Mouse (Mus musculus) embryonic fibroblast, embryonic 13.5 days (primary cell): ENCODE results near the gene Zfp37. TPM values are rescaled to one million over a fixed set of nuclear protein-coding genes. Genes with fewer than 3 reads are reported as not detected.

Experiments
- H3K27ac ChIP-seq: 2 replicates; pipeline ENCODE4 v1.5.1; 2012; ENCODE audit warnings: low read length, control low read depth, inconsistent platforms; ENCODE audit not compliant: insufficient read depth
- H3K4me1 ChIP-seq: 2 replicates; pipeline ENCODE4 v1.6.1; 2011; ENCODE audit warnings: low read length; ENCODE audit not compliant: control insufficient read depth, insufficient read depth
- H3K4me3 ChIP-seq: 2 replicates; pipeline ENCODE4 v1.5.1; 2011; ENCODE audit warnings: mild to moderate bottlenecking, control low read depth, low read length; ENCODE audit not compliant: insufficient read depth
- CTCF ChIP-seq: IDR thresholded peaks from 2 replicates; pipeline ENCODE4 v1.5.1; 2011; ENCODE audit warnings: mild to moderate bottlenecking, control low read depth, low read length, moderate library complexity, borderline replicate concordance; ENCODE audit not compliant: insufficient read depth
- POLR2A ChIP-seq: IDR thresholded peaks from 2 replicates; pipeline ENCODE4 v1.6.1; 2011; ENCODE audit warnings: low read depth, mild to moderate bottlenecking, control low read depth, low read length, moderate library complexity
- polyA plus RNA-seq: library from polyadenylated mRNA; stranded (reverse); fragments of >200 nt; gene quantifications from 2 replicates; pipeline ENCODE4 v1.2.4, GENCODE M21; 2011; ENCODE audit warnings: low read depth; ENCODE audit not compliant: missing spikeins, insufficient read length

Zfp37 gene
- polyA plus RNA-seq, 1 experiment, result 12.7 TPM

DNA sequence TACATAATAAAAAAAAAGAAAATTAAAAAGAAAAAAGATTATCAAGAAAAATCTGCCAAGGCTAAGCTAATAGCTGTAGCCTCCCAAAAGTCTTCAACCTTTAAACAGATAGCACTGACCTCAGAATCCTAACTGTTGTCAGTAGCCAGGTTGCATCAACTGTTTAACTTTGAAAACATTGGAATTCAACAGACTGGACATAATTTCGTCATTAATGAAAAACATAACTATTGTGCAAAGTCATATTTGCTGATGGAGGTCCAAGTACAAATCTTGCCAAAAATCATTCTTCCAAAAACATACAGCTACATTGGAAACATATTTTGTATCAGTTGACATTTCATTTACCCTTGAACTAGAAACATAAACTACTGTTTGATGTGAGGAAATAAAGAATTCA lies 72.4 kb downstream of the Zfp37 start:
- Histone ChIP-seq H3K27ac (no peak overlapping the region), H3K4me3 (no peak overlapping the region), H3K4me1 (no peaks in the 10 kb centered on the region)
- TF ChIP-seq POLR2A, result no peak
- TF ChIP-seq CTCF, result no peak

DNA sequence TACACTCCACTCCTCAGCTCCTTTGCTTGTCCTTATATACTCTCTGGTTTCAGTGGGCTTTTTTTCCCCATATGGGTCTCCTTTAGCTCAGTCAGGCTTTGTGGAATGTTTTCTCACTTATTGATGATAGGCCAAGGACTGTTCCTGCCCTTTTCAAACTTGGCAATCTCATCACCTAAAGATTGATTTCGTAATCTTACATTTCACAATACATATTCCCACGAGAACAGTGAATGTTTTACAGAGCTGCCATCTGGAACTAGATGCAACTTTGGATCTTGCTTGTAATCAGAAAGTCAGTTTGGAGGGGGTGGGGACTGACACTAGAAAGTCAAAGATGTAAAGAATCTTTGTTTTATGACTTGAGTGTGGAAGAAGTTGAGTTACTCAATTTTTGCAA lies 80.0 kb downstream of the Zfp37 start, which contains the start of gene Mup21:
TSS of gene Mup21 (minus strand) at position 53 of the 400 bp plus-strand sequence.
- no peak within 1 kb of the TSS for H3K27ac ChIP-seq
- H3K4me3 ChIP-seq, result no peak within 1 kb of the TSS
- no peaks in the 10 kb centered on the region for H3K4me1 ChIP-seq
- TF ChIP-seq CTCF (no peak), POLR2A (no peak)

Other genes starting within 250 kb of the Zfp37 start
- not detected in 2 replicates for gene Mup20, start 176.9 kb downstream of the Zfp37 start, polyA plus RNA-seq
- not detected in 2 replicates for gene Mup3, start 143.7 kb downstream of the Zfp37 start, polyA plus RNA-seq
- gene Mup21, start 80.2 kb downstream of the Zfp37 start, polyA plus RNA-seq, result not detected in 2 replicates
- 10.4 and 13.9 TPM in 2 replicates for gene Slc31a2, start 31.5 kb upstream of the Zfp37 start, polyA plus RNA-seq
- gene Fkbp15, start 129.5 kb upstream of the Zfp37 start, polyA plus RNA-seq, result 33.1 and 36.9 TPM in 2 replicates
- 40.8 and 46.7 TPM in 2 replicates for gene Slc31a1, start 129.7 kb upstream of the Zfp37 start, polyA plus RNA-seq
- 61.3 and 94.3 TPM in 2 replicates for gene Cdc26, start 177.6 kb upstream of the Zfp37 start, polyA plus RNA-seq
- 12.1 and 14.1 TPM in 2 replicates for gene Prpf4, start 177.8 kb upstream of the Zfp37 start, polyA plus RNA-seq
- not detected in 2 replicates for gene Rnf183, start 204.2 kb upstream of the Zfp37 start, polyA plus RNA-seq
- gene Wdr31, start 239.8 kb upstream of the Zfp37 start, polyA plus RNA-seq, result 1.6 and 2.4 TPM in 2 replicates
- gene Bspry, start 249.0 kb upstream of the Zfp37 start, polyA plus RNA-seq, result not detected in 2 replicates